Mouse (Mus musculus) induced T-regulatory cell, adult 2 months (primary cell): Measurements from ENCODE around the gene Nhlrc4.

Source experiments
- DNase-seq: peaks from one replicate; pipeline ENCODE4 v3.0.0-alpha.2; 2012; ENCODE audit warnings: low read depth

Gene Nhlrc4

DNA sequence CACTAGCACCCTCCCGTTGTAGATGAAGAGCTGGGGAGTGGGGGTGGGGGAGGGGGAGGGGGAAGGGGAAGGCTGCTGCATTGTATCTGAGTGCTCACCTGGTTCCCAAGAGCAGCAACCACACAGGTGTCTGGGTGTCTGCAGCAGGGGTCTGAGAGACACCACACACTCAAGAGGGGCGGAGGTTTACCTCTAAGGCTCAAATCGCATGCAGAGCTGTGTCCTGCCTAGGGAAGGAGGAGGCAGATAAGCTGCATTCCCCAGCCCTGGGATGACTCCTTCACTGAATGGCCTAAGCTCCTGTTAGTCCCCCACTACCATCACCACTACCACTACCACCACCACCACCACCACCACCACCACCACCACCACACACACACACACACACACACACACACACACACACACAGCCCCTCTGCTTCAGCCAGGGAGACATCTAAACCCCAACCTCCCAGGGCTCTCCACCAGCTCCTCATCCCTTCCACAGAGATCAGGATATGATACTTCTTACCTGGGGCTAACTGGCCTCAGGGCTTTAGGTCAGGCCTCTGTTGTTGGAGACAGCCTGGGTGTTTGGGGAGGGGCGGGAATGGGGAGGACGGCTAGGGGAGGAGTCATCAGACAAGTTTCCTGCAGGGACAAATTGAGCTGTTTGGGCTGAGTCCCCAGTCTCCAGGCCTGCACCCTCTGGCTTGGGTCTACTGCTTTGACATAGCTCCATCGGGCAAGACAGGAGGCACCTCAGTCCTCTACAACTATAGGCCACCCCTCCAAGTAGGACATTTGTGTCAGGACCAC lies at the start of gene Nhlrc4, which contains the start of gene Pigq:
Nhlrc4 (minus strand) TSS at position 596 of the 798 bp plus-strand sequence.
Pigq (minus strand) TSS at position 571 of the 798 bp plus-strand sequence.
- no peak for DNase-seq

- DNase-seq = no peak
Observed at GRCm38 (mm10) chr17:25993489-25993888, 48.7 kb upstream of the Nhlrc4 start.

DNA sequence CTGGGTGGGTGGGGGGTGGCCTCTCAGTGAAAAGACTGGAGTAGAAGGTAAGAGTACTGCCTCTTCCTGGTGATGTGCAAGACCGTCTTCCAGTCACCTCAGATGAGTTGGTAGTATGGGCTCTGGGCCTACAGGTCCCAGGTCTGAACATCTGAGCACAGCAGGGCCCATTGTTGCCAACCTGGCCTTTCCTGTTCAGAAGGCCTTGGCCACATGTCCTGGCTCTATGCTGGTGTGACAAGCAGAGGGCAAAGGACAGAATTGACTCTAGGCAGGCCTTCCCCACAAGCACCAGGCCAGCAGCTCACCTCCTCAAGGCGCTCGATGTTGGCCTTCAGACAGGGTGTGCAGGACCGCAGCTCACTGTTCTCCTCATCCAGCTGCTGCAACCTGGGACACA lies 47.5 kb upstream of the Nhlrc4 start:
- DNase-seq = no peak

GRCm38 (mm10) chr17:25990331-25990730 lies 45.6 kb upstream of the Nhlrc4 start:
- no peak for DNase-seq

- peak; percentile 93 for DNase-seq
Observed at GRCm38 (mm10) chr17:25985306-25986294, 40.8 kb upstream of the Nhlrc4 start, which contains the start of gene Capn15. Gene Capn15 (minus strand): TSS chr17:25985796.

DNA sequence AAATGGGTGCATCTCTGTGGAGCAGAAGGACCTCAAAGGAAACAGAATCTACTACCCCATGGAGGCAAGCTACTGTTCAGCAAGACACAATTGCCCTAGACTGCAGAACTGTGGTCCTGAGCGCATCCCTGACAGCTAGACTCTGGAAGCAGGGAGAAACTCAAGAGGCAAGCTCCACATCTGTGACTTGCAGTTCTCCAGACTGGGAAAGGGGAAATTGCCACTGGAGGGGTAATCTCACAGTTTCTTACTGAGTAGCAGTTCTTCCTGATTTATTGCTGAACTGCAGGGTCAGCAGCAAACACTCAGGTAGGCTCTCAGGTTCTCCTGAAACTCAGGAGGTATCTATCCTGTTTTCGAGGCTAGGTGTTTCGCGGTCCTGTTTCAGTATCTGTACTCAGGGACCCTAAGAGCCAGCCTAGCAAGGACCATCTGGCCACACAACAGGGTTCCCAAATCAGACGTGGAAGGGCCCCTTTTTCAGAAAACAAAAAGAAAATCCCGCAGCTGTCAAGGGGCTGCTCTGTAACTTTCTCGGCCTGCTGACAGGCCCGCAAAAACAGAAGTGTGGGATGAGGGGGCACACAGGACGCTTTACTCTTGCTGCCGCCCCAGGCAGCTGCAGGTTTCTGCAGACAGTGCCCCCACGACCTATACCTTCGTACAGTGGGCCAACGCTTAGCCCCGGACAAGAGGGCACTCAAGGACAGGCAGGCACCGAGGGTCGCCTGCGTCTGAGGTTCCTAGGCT lies 40.0 kb upstream of the Nhlrc4 start:
- peak; percentile 33 for DNase-seq

DNA sequence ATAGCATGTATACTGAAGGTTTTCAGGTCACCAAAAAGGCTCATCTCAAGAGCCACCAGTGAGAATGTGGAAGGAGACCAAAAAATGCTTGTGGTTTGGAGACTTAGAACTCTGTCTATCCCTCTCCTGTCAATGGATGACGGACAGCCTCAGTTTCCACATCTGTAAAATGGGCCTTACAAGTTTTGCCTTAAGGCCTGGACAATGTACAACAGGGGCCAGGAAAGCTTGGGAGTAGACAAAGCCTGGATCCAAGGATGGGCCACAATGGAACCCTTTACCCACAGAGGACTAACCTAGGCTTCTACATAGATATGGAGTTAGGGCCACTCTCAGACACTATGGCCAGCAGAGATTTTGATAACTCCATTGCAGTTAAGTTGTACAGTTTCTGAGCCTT lies 39.3 kb upstream of the Nhlrc4 start:
- no peak for DNase-seq

GRCm38 (mm10) chr17:25982913-25983312 lies 38.2 kb upstream of the Nhlrc4 start:
- DNase-seq = no peak

DNA sequence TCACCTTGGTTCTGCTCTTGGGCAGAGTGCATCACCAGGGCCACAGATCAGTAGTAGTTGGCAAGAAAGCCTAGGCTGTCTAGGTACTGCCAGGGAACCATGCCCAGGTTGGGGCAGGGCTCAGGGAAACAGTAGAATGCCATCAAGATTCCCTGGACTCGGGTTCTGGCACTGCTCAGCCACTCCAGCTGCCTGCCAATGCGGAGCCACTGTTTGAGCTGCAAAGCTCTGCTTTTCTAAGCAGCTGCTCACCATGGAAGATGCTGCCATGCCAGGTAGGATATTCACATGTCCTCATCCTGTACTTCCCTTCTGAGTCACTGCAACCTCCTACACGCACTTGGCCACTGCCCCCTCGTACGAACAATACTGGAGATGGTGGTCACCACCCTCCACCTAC lies 36.1 kb upstream of the Nhlrc4 start:
- no peak for DNase-seq

DNA sequence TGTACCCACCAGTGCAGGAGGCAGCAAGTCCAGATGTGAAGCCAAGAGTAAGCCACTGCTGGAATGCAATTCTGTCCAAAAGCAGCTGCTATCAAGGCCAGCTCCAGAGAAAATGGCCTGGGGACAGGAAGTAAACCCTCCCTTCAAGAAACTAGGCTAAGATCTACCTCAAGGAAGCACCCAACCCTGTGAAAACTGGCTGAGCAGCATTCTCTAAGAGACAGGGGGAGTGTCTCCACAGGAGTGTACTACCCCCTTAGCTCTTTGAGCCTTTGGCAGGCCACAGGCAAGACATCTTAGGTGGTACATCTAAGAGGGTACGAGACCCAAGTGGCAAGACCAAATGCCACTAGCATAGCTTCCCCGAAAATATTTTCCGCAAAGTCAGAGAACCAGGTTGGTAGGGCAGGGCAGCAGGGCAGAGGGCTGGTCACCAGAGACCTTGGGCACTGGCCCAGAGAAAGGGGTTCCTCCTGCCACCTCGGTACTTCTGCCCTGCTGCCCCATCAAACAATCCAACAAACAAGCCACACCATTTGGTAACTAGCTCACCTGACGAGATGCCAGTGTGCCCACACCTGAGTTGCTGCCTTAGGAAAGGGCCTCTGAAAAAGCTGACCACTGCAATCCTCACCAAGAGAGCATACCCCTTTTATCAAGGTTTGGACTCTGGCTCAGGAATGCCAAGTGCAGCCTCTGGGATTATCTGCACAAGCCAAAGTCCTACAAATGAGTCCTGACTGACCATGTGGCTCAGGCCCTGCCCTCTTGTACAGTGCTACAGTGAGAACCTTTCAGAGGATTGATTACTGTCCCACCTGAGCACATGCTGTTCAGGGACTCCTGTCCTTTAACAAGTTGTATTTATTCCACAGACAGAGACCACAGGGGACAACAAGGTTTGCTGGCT lies 35.3 kb upstream of the Nhlrc4 start:
- no peak for DNase-seq

- peak; percentile 69 for DNase-seq
Observed at GRCm38 (mm10) chr17:25970954-25971707, 26.4 kb upstream of the Nhlrc4 start.

- peak; percentile 64 for DNase-seq
Observed at GRCm38 (mm10) chr17:25970448-25970847, 25.7 kb upstream of the Nhlrc4 start.

DNA sequence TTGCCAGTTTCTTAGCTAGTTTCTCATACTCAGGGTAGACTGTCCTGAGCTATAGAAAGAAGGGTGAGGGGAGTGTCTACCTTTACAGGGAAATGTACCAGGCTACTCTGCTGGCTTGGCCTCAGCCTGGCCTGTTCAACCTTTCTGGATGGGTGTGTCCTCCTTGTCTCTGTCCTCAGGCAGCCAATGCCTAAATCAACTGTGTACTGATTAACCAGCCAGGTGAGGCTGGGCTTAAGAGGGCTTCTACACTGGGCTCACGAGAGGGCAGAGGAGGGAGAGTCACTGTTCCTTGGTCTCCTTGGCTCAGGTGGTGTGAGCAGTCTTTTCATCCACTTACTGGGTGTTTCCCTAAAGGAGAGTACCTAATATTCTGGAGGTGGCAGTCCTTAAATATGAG lies 23.4 kb upstream of the Nhlrc4 start:
- DNase-seq = no peak

DNA sequence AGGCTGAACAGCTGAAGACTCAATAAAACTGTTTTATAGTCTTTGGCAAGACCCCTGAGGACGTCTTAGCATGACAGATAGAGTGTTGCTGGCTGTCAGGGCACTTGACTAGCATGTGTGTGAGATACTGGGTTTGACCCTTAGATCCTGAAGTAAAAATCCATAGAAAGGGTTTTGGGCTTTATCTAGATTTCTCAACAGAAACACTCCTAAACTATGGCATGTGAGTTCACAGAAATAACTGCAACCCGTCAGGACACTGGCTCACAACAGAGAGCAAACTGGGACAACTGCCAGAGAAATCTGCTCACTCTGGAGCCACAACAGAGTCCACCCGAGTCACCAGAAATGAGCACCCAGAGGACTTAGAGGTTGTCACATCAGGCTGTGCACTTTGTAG lies 22.9 kb upstream of the Nhlrc4 start:
- no peak for DNase-seq

GRCm38 (mm10) chr17:25964271-25964670 lies 19.5 kb upstream of the Nhlrc4 start:
- DNase-seq = no peak

GRCm38 (mm10) chr17:25962413-25962905 lies 17.7 kb upstream of the Nhlrc4 start:
- no peak for DNase-seq

DNA sequence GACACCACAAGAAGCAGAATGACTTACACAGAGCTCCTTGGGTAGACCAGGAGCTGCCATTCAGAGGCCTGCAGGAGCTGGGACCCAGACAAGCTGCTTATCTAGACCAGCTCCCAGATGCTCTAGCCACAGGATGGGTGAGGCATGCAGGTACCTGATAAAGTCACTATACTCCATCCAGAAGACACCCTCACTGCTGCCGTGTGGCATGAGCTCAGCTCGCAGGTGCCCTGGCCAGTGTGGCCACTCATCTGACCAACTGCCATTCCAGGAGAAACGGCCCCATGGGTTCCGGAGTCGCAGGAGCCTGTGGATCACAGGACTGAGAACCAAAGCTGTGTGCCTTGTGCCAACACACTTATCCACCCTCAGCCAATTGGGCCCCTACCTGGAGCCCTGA lies 16.8 kb upstream of the Nhlrc4 start:
- DNase-seq = no peak

DNA sequence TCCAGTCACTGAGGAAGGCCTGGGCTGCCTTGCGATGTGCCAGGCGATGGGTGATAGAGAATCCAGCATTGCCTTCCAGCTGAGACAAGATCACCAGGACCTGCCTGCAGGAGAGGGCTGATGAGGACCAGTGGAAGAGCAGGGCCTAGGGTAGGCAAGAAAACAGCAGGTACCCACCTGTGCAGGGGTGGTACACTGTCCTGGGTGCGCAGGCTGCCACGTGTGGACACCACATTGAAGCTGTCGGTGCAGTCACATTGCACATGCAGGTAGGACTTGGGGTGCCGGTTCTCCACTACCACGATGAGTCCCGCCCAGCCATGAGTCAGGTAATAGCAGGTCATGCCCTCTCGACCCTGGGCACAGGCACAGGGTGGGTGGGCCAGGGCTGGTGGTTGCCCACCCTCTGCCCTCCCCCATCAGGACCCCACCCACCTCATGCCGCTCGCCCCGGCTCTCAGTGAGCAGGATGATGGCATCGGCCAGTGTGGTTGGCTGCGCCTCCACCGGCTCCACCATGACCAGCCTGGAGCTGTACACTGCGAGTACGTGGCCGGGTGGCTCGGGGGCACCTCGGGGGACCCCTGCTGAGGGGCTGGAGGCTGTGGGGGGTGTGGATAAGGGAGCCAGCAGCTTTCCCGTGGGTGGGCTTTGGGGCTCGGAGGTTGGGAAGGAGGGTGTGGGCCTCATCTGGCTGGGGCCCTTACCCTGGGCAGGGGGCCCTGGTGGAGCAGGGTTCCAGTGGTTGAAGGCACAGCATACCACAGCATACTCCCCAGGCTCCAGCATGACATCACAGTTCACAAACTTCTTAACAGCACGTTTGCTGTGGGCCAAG lies 15.1 kb upstream of the Nhlrc4 start:
- no peak for DNase-seq
